Mouse (Mus musculus) intestine, postnatal 0 days (tissue): ENCODE data around the gene Syne1. TPM values are rescaled to one million over a fixed set of nuclear protein-coding genes. Genes with fewer than 3 reads are reported as not detected.
A peak's percentile ranks its signal among the peaks of the same experiment; 100 is the strongest.

Source experiments
- ATAC-seq: fragments of 200-750 bp; cut with Nextera tagmentation; 2 replicates; pipeline ENCODE4 v1.8.0; 2017; ENCODE audit warnings: mild to moderate bottlenecking, moderate TSS enrichment, moderate library complexity
- H3K27ac ChIP-seq: fragments of 300-500 bp; sonication (generic); 2 replicates; pipeline ENCODE4 v1.5.1; 2014; ENCODE audit warnings: mild to moderate bottlenecking, low read depth, low read length, moderate library complexity
- H3K27me3 ChIP-seq: fragments of 300-500 bp; sonication (generic); replicated peaks from 2 replicates; pipeline ENCODE4 v1.6.1; 2014; ENCODE audit warnings: low read length, mixed read lengths; ENCODE audit not compliant: control insufficient read depth, insufficient read depth
- H3K36me3 ChIP-seq: fragments of 300-500 bp; sonication (generic); 2 replicates; pipeline ENCODE4 v1.6.1; 2014; ENCODE audit warnings: mild to moderate bottlenecking, moderate library complexity; ENCODE audit not compliant: control insufficient read depth, insufficient read depth
- H3K4me1 ChIP-seq: fragments of 300-500 bp; sonication (generic); replicated peaks from 2 replicates; pipeline ENCODE4 v1.6.1; 2014; ENCODE audit warnings: antibody characterized with exemption, low read length, mixed read lengths; ENCODE audit not compliant: control insufficient read depth, insufficient read depth
- H3K4me2 ChIP-seq: fragments of 300-500 bp; sonication (generic); replicated peaks from 2 replicates; pipeline ENCODE4 v1.6.1; 2014; ENCODE audit warnings: low read depth, mild to moderate bottlenecking, moderate library complexity
- H3K4me3 ChIP-seq: fragments of 300-500 bp; sonication (generic); 2 replicates; pipeline ENCODE4 v1.5.1; 2014; ENCODE audit warnings: low read depth, low read length
- H3K9ac ChIP-seq: fragments of 300-500 bp; sonication (generic); 2 replicates; pipeline ENCODE4 v1.6.1; 2014; ENCODE audit warnings: mild to moderate bottlenecking, low read depth, low read length
- H3K9me3 ChIP-seq: fragments of 300-500 bp; sonication (generic); 2 replicates; pipeline ENCODE4 v1.6.1; 2016; ENCODE audit warnings: mixed run types; ENCODE audit not compliant: control insufficient read depth
- CTCF ChIP-seq: sonication (generic); IDR thresholded peaks from 2 replicates; pipeline ENCODE4 v1.5.1; 2016; ENCODE audit warnings: low read depth, mild to moderate bottlenecking, control low read depth, antibody characterized with exemption, moderate library complexity
- WGBS: fragments of 180-500 bp; shearing (Covaris S2); extraction: QIAGEN DNeasy Blood & Tissue Kit; methylation state at CpG from one replicate; pipeline ENCODE4 v1.1.7; 2014; 5-methylcytosine and 5-hydroxymethylcytosine counted together
- polyA plus RNA-seq: library from polyadenylated mRNA; unstranded; fragments of >200 nt; fragmentation: Nextera tagmentation; extraction: Ambion mirVana; gene quantifications from 2 replicates; pipeline ENCODE4 v1.2.1, GENCODE M21; 2015

The Syne1 gene
- polyA plus RNA-seq, result 4.3 and 5.7 TPM in 2 replicates

- Histone ChIP-seq H3K27ac (no peak within 1 kb of the TSS), H3K27me3 (no peaks in the 10 kb centered on the region), H3K4me2 (peak within 1 kb of the TSS; percentile 73), H3K9me3 (no peaks in the 10 kb centered on the region), H3K9ac (peak within 1 kb of the TSS; percentile 18; the same call in 1 of the 2 replicates), H3K4me3 (peak within 1 kb of the TSS; percentile 41), H3K36me3 (no peaks in the 10 kb centered on the region), H3K4me1 (no peaks in the 10 kb centered on the region)
- TF ChIP-seq CTCF, result no peak
- WGBS, result 78% methylated on average over 5 of the region's 5 CpGs
- ATAC-seq, result no peak
Observed at GRCm38 (mm10) chr10:5551382-5551781, at the start of gene Syne1. TSS of gene Syne1 (minus strand) at chr10:5551482.

GRCm38 (mm10) chr10:5600123-5600522 lies 48.8 kb upstream of the Syne1 start:
- WGBS, result 13% methylated on average over 7 of the region's 7 CpGs
- peak; percentile 86 for TF ChIP-seq CTCF
- H3K4me2 ChIP-seq, result no peak overlapping the region
- no peaks in the 10 kb centered on the region for H3K4me1 ChIP-seq
- no peak overlapping the region for H3K4me3 ChIP-seq
- no peaks in the 10 kb centered on the region for H3K27me3 ChIP-seq
- H3K27ac ChIP-seq, result no peak overlapping the region
- H3K9ac ChIP-seq, result no peak overlapping the region
- no peaks in the 10 kb centered on the region for H3K36me3 ChIP-seq
- no peaks in the 10 kb centered on the region for H3K9me3 ChIP-seq
- ATAC-seq, result peak; percentile 25; the same call in 1 of the 2 replicates

- Histone ChIP-seq H3K27me3 (no peaks in the 10 kb centered on the region), H3K27ac (no peak overlapping the region), H3K9ac (no peak overlapping the region), H3K4me1 (no peaks in the 10 kb centered on the region), H3K4me2 (no peak overlapping the region), H3K36me3 (no peaks in the 10 kb centered on the region), H3K9me3 (no peaks in the 10 kb centered on the region), H3K4me3 (no peak overlapping the region)
- WGBS, result 38% methylated on average over 6 of the region's 6 CpGs
- ATAC-seq, result no peak
- no peak for TF ChIP-seq CTCF
Observed at GRCm38 (mm10) chr10:5596559-5596958, 45.3 kb upstream of the Syne1 start.

GRCm38 (mm10) chr10:5594457-5594856 lies 43.2 kb upstream of the Syne1 start:
- Histone ChIP-seq H3K4me3 (no peak overlapping the region), H3K36me3 (no peaks in the 10 kb centered on the region), H3K4me1 (no peaks in the 10 kb centered on the region), H3K27ac (no peak overlapping the region), H3K9ac (no peak overlapping the region), H3K9me3 (no peaks in the 10 kb centered on the region), H3K27me3 (no peaks in the 10 kb centered on the region), H3K4me2 (no peak overlapping the region)
- 62% methylated on average over 5 of the region's 5 CpGs for WGBS
- no peak for TF ChIP-seq CTCF
- no peak for ATAC-seq

- WGBS, result 24% methylated on average over 5 of the region's 5 CpGs
- Histone ChIP-seq H3K9ac (no peak within 1 kb of the TSS), H3K4me3 (no peak within 1 kb of the TSS), H3K4me2 (no peak within 1 kb of the TSS), H3K4me1 (no peaks in the 10 kb centered on the region), H3K36me3 (no peaks in the 10 kb centered on the region), H3K9me3 (no peaks in the 10 kb centered on the region), H3K27ac (no peak within 1 kb of the TSS), H3K27me3 (no peaks in the 10 kb centered on the region)
- TF ChIP-seq CTCF, result no peak
- no peak for ATAC-seq
Observed at GRCm38 (mm10) chr10:5593464-5593863, 42.2 kb upstream of the Syne1 start, which contains the start of gene Myct1. TSS of gene Myct1 (plus strand) at chr10:5593775.

- no peak for ATAC-seq
- no peak overlapping the region for H3K4me3 ChIP-seq
- H3K4me2 ChIP-seq, result no peak overlapping the region
- WGBS, result 79% methylated on average over 4 of the region's 4 CpGs
- no peaks in the 10 kb centered on the region for H3K27me3 ChIP-seq
- H3K36me3 ChIP-seq, result no peaks in the 10 kb centered on the region
- no peak overlapping the region for H3K27ac ChIP-seq
- H3K9me3 ChIP-seq, result no peaks in the 10 kb centered on the region
- no peak overlapping the region for H3K9ac ChIP-seq
- no peaks in the 10 kb centered on the region for H3K4me1 ChIP-seq
- no peak for TF ChIP-seq CTCF
Observed at GRCm38 (mm10) chr10:5591996-5592395, 40.7 kb upstream of the Syne1 start.

GRCm38 (mm10) chr10:5591061-5591460 lies 39.8 kb upstream of the Syne1 start:
- H3K4me3 ChIP-seq, result no peak overlapping the region
- 84% methylated on average over 2 of the region's 2 CpGs for WGBS
- ATAC-seq, result no peak

More at GRCm38 (mm10) chr10:5591061-5591460, 39.8 kb upstream of the Syne1 start:
- H3K27ac ChIP-seq, result no peak overlapping the region
- no peak for TF ChIP-seq CTCF
- H3K9me3 ChIP-seq, result no peaks in the 10 kb centered on the region
- H3K9ac ChIP-seq, result no peak overlapping the region
- H3K36me3 ChIP-seq, result no peaks in the 10 kb centered on the region
- no peak overlapping the region for H3K4me2 ChIP-seq
- no peaks in the 10 kb centered on the region for H3K27me3 ChIP-seq
- no peaks in the 10 kb centered on the region for H3K4me1 ChIP-seq
